Mouse (Mus musculus): ENCODE data around the gene Hist1h4h.
A peak's percentile ranks its signal among the peaks of the same experiment; 100 is the strongest.
"Not testable (repeated sequence)": the region's sequence is repeated elsewhere in the genome, so short reads cannot be mapped to it uniquely, and the experiment has no call there.

Gene Hist1h4h

GRCm38 (mm10) chr13:23536076-23536822 is 5.4 kb downstream of the Hist1h4h start:
- DNase-seq = no peak

GRCm38 (mm10) chr13:23537006-23537710 is 6.3 kb downstream of the Hist1h4h start:
- no peak for DNase-seq

GRCm38 (mm10) chr13:23538249-23538648 is 7.4 kb downstream of the Hist1h4h start:
- no peak for DNase-seq

- not testable (repeated sequence) for DNase-seq
These were observed 9.0 kb downstream of the Hist1h4h start for GRCm38 (mm10) chr13:23539821-23540220.

GRCm38 (mm10) chr13:23541497-23541896 is 10.6 kb downstream of the Hist1h4h start:
- no peak for DNase-seq

- not testable (repeated sequence) for DNase-seq
These were observed 11.6 kb downstream of the Hist1h4h start for GRCm38 (mm10) chr13:23542225-23542980.

- peak; percentile 55 for DNase-seq
These were observed 12.3 kb downstream of the Hist1h4h start, which contains the start of gene Hist1h2bh for GRCm38 (mm10) chr13:23542999-23543607. TSS of gene Hist1h2bh (minus strand) at chr13:23543392.

- peak; percentile 70 for DNase-seq
These were observed 13.3 kb downstream of the Hist1h4h start, which contains the start of gene Hist1h3f for GRCm38 (mm10) chr13:23543965-23544786. TSS of gene Hist1h3f (plus strand) at chr13:23544052.

GRCm38 (mm10) chr13:23544787-23545120 is 13.9 kb downstream of the Hist1h4h start:
- DNase-seq = peak; percentile 25

- no peak for DNase-seq
These were observed 15.8 kb downstream of the Hist1h4h start for GRCm38 (mm10) chr13:23546694-23547093.

GRCm38 (mm10) chr13:23550761-23551145 is 19.9 kb downstream of the Hist1h4h start:
- DNase-seq = no peak

- peak; percentile 74 for DNase-seq
These were observed 20.4 kb downstream of the Hist1h4h start, which contains the start of gene Hist1h4f for GRCm38 (mm10) chr13:23551146-23551834. TSS of gene Hist1h4f (minus strand) at chr13:23551648.

- no peak for DNase-seq
These were observed 21.4 kb downstream of the Hist1h4h start for GRCm38 (mm10) chr13:23551931-23552914.

- no peak for DNase-seq
These were observed 22.1 kb downstream of the Hist1h4h start, which contains the start of gene Hist1h1d for GRCm38 (mm10) chr13:23552962-23553361. TSS of gene Hist1h1d (plus strand) at chr13:23553262.

GRCm38 (mm10) chr13:23554393-23554792 is 23.5 kb downstream of the Hist1h4h start:
- DNase-seq = no peak

GRCm38 (mm10) chr13:23554925-23555838 is 24.3 kb downstream of the Hist1h4h start:
- DNase-seq = peak; percentile 58

- DNase-seq = peak; percentile 48
These were observed 25.1 kb downstream of the Hist1h4h start for GRCm38 (mm10) chr13:23555839-23556416.

- DNase-seq = no peak
These were observed 26.1 kb downstream of the Hist1h4h start for GRCm38 (mm10) chr13:23556906-23557305.
